Mouse (Mus musculus) hindbrain, embryonic 10.5 days (tissue): Measurements from ENCODE around the gene Cdh5. TPM values are rescaled to one million over a fixed set of nuclear protein-coding genes. Genes with fewer than 3 reads are reported as not detected.
"Not testable (repeated sequence)": the region's sequence is repeated elsewhere in the genome, so short reads cannot be mapped to it uniquely, and the experiment has no call there.

Experiments used
- DNase-seq: peaks from one replicate; pipeline ENCODE4 v3.0.0-alpha.2; 2017; ENCODE audit warnings: low spot score
- H3K27ac ChIP-seq: fragments of 300-500 bp; sonication (generic); 2 replicates; pipeline ENCODE4 v1.5.1; 2016; ENCODE audit warnings: mild to moderate bottlenecking, moderate library complexity
- H3K27me3 ChIP-seq: fragments of 300-500 bp; sonication (generic); 2 replicates; pipeline ENCODE4 v1.6.1; 2016; ENCODE audit warnings: mild to moderate bottlenecking; ENCODE audit not compliant: poor library complexity, insufficient read depth, severe bottlenecking
- H3K36me3 ChIP-seq: fragments of 300-500 bp; sonication (generic); 2 replicates; pipeline ENCODE4 v1.6.1; 2016; ENCODE audit warnings: mild to moderate bottlenecking, moderate library complexity
- H3K4me1 ChIP-seq: fragments of 300-500 bp; sonication (generic); replicated peaks from 2 replicates; pipeline ENCODE4 v1.6.1; 2016; ENCODE audit warnings: mild to moderate bottlenecking
- H3K4me3 ChIP-seq: fragments of 300-500 bp; sonication (generic); 2 replicates; pipeline ENCODE4 v1.5.1; 2016; ENCODE audit warnings: mild to moderate bottlenecking, moderate library complexity
- H3K9me3 ChIP-seq: fragments of 300-500 bp; sonication (generic); 2 replicates; pipeline ENCODE4 v1.6.1; 2016; ENCODE audit warnings: mild to moderate bottlenecking, moderate library complexity
- WGBS: fragments of 180-500 bp; shearing (Covaris S2); methylation state at CpG from one replicate; pipeline ENCODE4 v1.1.7; 2016; 5-methylcytosine and 5-hydroxymethylcytosine counted together
- polyA plus RNA-seq: library from polyadenylated mRNA; unstranded; fragments of >200 nt; fragmentation: Nextera tagmentation; extraction: Ambion mirVana; gene quantifications from 2 replicates; pipeline ENCODE4 v1.2.1, GENCODE M21; 2016

Cdh5 gene
- polyA plus RNA-seq: 13.2 and 14.6 TPM in 2 replicates

DNA sequence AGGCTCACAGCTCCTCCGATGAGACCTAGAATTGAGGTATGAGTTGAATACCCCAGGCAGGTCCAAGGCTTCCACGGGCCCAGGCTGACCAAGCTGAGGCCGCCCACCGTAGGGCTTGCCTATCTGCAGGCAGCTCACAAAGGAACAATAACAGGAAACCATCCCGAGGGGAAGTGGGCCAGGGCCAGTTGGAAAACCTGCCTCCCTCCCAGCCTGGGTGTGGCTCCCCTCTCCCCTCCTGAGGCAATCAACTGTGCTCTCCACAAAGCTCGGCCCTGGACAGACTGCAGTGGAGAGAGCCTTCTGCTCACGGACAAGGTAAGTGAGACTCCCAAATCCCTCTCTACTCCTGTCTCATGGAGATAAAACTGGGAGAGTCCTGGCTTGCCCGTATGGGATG lies at the start of gene Cdh5:
Cdh5 (plus strand) TSS at position 211 of the 400 bp plus-strand sequence.
- H3K27ac ChIP-seq: peak within 1 kb of the TSS; percentile 67

DNA sequence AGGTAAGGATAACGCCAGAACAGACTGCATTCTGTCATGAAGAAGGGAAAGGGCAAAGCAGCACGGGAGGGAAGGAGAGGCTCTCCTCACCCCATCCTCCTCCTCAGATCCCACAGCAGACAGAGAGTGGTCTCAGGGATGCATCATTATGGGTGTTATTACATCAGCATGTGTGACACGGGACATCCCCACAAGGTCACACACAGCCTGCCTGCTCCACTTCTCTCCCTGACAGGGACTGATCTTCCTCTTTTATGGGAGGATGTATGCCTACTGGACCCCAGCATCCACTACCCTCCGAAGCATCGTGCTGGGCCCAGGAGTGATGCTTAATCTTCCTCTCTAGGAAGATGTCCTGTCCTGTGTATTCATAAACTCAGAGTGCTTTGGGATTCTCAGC lies 41.5 kb upstream of the Cdh5 start:
- WGBS: 78% methylated on average over 5 of the region's 5 CpGs
- no peaks in the 10 kb centered on the region for H3K9me3 ChIP-seq
- H3K36me3 ChIP-seq: no peaks in the 10 kb centered on the region
- H3K4me3 ChIP-seq: no peak overlapping the region
- H3K27me3 ChIP-seq: no peaks in the 10 kb centered on the region
- H3K4me1 ChIP-seq: peaks cover 27% of the 10 kb centered on the region
- no peak overlapping the region for H3K27ac ChIP-seq
- no peak for DNase-seq

More for the DNA sequence above, at the start of gene Cdh5:
- no peaks in the 10 kb centered on the region for H3K9me3 ChIP-seq
- no peaks in the 10 kb centered on the region for H3K36me3 ChIP-seq
- no peaks in the 10 kb centered on the region for H3K27me3 ChIP-seq
- 70% methylated on average over 8 of the region's 8 CpGs for WGBS
- DNase-seq: no peak
- H3K4me3 ChIP-seq: peak within 1 kb of the TSS; percentile 14; the same call in 1 of the 2 replicates
- H3K4me1 ChIP-seq: peaks cover 30% of the 10 kb centered on the region

DNA sequence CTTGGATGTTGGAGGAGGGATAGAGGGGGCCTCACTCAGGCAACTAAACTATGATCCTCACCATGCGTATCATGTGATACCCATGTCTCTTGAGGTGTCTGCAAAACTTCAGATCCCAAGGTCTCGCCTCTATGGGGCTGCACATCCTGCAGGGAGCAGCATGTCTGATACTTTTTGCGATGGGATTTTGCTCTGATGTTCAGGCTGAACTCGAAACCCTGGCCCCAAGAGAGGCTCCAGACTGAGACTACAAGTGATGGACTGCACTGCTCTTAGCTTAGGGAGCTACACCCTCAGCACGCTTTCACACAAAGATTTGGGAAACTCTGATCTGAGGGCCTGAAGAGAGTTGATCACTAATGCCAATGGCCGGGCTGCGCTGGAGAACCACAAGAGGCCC lies 41.0 kb upstream of the Cdh5 start:
- Histone ChIP-seq H3K27ac (no peak overlapping the region; the same call in 1 of the 2 replicates), H3K27me3 (0 out of 2 replicates have a peak, but pooled peaks cover 3% of the 10 kb centered on the region), H3K36me3 (no peaks in the 10 kb centered on the region), H3K9me3 (no peaks in the 10 kb centered on the region), H3K4me1 (peaks cover 27% of the 10 kb centered on the region), H3K4me3 (no peak overlapping the region)
- 83% methylated on average over 7 of the region's 7 CpGs for WGBS
- DNase-seq: no peak

DNA sequence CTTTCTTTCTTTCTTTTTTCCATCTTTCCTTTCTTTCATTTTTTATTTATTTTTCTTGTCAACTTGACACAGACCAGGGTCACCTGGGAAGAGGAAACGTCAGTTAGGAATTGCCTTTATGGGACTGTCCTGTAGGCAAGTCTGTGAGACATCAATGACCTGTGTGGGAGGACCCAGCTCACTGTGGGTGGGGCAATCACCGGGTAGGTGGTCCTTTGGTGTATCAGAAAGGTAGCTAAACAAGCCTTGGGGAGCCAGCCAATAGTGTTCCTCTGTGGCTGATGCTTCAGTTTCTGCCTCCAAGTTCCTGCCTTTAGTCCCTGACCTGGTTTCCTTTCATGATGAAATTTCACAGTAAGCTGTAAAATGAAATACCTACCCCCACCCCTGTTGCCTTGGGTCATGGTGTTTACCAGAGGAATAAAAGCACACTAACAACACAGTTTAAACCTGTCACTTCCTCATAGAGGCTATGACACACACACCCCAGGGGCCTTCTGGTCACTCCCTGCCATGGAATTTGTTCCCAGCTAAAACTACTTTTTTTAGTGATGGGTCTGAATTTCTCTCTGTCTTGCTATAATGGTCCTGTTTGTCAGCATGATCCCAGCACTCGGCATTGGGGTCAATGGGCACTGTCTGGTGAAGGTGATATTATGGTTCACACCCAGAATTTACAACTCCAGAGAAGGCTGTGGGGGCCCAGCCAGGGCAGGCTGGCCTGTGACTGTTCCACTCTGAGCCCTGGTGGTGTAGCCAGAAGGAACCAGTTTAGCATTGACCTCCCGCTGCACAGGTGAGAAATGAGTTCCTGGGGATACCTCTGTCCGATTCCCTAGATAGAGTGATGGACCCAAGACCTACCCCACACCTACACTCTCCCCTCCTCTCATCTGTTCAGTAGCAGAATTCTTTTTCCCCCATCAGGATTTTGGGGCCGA lies 40.1 kb upstream of the Cdh5 start:
- H3K9me3 ChIP-seq: no peaks in the 10 kb centered on the region
- WGBS: 70% methylated on average over 6 of the region's 6 CpGs
- H3K27ac ChIP-seq: peak overlapping the region; percentile 73
- DNase-seq: no peak
- H3K36me3 ChIP-seq: no peaks in the 10 kb centered on the region
- peaks cover 27% of the 10 kb centered on the region for H3K4me1 ChIP-seq
- 0 out of 2 replicates have a peak, but pooled peaks cover 3% of the 10 kb centered on the region for H3K27me3 ChIP-seq
- no peak overlapping the region for H3K4me3 ChIP-seq

DNA sequence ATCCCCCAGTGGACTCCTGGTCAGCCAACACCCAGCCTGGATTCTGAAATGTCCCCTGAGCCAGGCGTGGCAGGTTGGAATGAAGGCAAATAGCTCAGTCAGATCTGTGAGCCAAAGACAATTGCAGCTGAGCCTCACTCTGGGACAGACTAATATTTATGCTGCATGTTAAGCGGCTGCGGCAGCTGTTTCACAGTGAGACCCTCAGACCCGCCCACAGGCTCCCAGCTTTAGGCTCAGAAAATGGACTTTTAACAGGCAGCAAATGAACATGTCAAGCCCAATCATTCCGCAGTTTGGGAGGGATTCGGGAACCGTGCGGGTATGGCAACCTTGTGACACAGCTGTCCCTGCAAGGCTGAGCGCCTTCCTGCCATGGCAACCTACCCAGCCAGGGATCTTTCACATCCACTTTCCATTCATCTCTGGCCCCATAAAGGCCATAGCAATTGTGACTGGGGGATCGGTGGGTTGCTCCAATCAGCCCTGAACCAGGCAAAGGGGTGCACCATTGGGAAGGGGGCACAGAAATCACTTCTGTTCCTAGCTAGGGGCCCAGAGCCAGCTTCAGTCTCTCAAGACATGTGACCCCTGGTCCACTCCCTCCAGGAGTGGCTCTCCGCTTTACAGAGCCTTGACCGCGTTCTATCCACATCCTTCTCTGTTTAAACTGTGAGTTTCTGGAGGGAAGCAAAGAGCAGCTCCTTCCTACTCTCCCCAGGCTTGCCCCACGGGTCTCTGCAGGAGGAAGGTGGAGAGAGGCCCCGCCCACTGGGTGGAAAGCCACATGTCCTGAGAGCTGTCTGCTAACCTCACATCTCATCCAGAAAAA lies 39.2 kb upstream of the Cdh5 start:
- WGBS: 52% methylated on average over 15 of the region's 15 CpGs
- peaks cover 27% of the 10 kb centered on the region for H3K4me1 ChIP-seq
- no peaks in the 10 kb centered on the region for H3K36me3 ChIP-seq
- H3K27me3 ChIP-seq: 0 out of 2 replicates have a peak, but pooled peaks cover 3% of the 10 kb centered on the region
- H3K4me3 ChIP-seq: peak overlapping the region; percentile 3; the same call in 1 of the 2 replicates
- no peaks in the 10 kb centered on the region for H3K9me3 ChIP-seq
- peak; percentile 56 for DNase-seq
- peak overlapping the region; percentile 73 for H3K27ac ChIP-seq

DNA sequence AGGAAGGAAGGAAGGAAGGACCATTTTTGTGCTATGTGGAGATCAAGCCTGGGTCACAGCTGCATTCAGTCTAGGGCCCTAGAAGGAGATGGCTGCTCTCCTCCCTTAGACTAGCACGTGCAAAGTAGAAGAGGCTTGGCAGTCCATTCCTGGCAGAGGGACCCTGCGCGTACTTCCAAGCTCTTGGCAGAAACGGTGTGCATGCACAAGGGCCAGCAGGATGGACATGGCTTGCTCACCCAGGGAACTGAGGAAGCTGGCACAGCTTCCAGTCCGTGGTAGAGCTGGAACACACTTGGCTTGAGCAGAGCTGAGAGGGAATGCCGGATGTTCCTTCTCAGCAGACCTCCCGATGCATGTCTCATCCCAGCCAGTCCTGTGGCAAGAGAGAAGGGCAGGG lies 36.2 kb upstream of the Cdh5 start:
- no peak overlapping the region for H3K4me3 ChIP-seq
- H3K9me3 ChIP-seq: no peaks in the 10 kb centered on the region
- WGBS: 90% methylated on average over 7 of the region's 7 CpGs
- DNase-seq: no peak
- no peak overlapping the region for H3K27ac ChIP-seq
- peaks cover 20% of the 10 kb centered on the region for H3K4me1 ChIP-seq
- no peaks in the 10 kb centered on the region for H3K36me3 ChIP-seq
- H3K27me3 ChIP-seq: peaks cover 3% of the 10 kb centered on the region; the same call in 1 of the 2 replicates

DNA sequence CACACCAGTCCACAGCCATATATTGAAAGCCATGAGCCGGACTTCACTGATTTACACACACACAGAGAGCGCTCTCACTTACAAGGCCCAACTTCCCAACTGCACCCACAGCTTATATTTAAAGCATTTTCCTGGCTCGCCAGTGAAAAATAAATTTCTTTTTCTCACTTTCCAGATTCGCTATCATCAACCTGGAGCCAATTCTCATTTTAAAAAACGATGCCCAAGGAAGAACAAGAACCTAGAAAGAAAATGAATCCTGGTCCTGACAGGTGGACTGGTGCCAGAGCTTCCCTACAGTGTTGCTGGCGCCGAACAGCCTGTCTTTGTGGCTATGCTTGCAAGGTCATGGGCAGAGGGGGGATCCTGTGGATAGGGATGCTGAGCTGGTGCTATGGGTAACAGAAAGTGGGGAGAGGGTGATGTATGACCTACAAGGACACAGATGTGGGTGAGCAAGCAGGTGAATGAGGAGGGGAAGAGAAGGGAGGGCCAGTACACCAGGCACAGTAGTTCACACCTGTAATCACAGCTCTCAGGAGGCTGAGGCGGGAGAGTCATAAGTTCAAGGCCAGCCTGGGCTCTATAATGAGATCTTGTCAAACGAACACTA lies 35.4 kb upstream of the Cdh5 start:
- H3K4me3 ChIP-seq: no peak overlapping the region
- no peak for DNase-seq
- no peaks in the 10 kb centered on the region for H3K9me3 ChIP-seq
- H3K27ac ChIP-seq: no peak overlapping the region
- 88% methylated on average over 9 of the region's 9 CpGs for WGBS
- peaks cover 19% of the 10 kb centered on the region for H3K4me1 ChIP-seq
- H3K27me3 ChIP-seq: peaks cover 3% of the 10 kb centered on the region; the same call in 1 of the 2 replicates
- H3K36me3 ChIP-seq: no peaks in the 10 kb centered on the region

DNA sequence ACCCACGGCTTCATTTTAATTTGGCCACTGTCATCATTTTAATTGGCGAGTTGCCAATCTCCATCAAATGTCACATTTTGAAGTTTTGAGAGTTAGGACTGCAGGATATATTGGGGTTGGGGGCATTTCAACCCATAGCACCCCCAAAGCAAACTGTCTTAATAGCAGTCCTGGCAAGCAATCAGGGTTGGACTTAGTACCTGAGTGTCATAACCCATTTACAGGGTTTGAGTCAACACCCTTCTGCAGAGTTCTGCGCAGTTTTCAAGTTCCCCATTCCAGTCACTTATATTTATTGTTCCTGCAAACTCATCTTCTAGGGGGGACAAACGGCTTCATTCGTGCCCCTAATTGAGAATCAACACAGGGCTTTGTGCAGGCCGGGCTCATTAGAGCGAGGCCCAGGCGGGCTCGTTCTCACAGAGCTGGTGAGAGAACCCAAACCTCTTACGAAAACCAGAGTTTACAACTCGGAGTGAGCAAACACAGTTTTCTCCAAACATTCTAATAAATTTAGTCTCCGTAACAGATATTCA lies 34.0 kb upstream of the Cdh5 start:
- peaks cover 3% of the 10 kb centered on the region; the same call in 1 of the 2 replicates for H3K27me3 ChIP-seq
- no peak overlapping the region for H3K27ac ChIP-seq
- no peak for DNase-seq
- no peak overlapping the region for H3K4me3 ChIP-seq
- no peaks in the 10 kb centered on the region for H3K9me3 ChIP-seq
- H3K4me1 ChIP-seq: peaks cover 4% of the 10 kb centered on the region
- WGBS: 91% methylated on average over 12 of the region's 12 CpGs
- no peaks in the 10 kb centered on the region for H3K36me3 ChIP-seq

DNA sequence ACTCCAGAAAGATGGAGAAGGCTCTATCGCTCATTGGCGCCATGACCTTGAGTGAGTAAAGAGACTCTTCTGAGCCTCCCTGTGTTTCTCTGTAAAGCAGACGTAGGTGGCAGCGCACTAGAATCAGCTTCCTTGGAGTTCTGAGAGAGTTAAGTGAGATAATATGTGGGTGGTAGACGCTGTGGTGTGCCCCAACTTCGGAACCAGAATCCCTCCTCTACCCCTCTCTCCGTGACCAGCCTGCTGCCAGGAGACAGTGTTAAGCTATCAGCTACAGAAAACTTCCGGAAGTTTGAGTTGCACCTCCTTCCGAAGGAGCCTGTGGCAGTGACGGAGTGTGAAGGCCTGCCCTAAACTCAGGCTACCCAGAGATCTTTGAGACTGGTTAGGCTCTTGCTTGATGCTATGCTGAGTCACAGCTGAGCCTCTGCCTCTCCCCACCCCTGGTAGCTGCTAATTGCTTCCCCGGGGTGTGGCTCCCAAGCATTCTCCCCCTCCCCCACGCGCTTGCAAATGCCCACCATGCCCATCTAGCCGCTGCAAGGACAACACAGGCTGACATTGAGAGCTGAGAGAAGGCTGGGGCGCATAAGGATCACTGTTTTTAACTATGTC lies 32.9 kb upstream of the Cdh5 start:
- no peaks in the 10 kb centered on the region for H3K36me3 ChIP-seq
- no peaks in the 10 kb centered on the region for H3K9me3 ChIP-seq
- no peaks in the 10 kb centered on the region for H3K4me1 ChIP-seq
- H3K27ac ChIP-seq: no peak overlapping the region
- 86% methylated on average over 15 of the region's 15 CpGs for WGBS
- no peak for DNase-seq
- H3K4me3 ChIP-seq: no peak overlapping the region
- peaks cover 3% of the 10 kb centered on the region; the same call in 1 of the 2 replicates for H3K27me3 ChIP-seq

DNA sequence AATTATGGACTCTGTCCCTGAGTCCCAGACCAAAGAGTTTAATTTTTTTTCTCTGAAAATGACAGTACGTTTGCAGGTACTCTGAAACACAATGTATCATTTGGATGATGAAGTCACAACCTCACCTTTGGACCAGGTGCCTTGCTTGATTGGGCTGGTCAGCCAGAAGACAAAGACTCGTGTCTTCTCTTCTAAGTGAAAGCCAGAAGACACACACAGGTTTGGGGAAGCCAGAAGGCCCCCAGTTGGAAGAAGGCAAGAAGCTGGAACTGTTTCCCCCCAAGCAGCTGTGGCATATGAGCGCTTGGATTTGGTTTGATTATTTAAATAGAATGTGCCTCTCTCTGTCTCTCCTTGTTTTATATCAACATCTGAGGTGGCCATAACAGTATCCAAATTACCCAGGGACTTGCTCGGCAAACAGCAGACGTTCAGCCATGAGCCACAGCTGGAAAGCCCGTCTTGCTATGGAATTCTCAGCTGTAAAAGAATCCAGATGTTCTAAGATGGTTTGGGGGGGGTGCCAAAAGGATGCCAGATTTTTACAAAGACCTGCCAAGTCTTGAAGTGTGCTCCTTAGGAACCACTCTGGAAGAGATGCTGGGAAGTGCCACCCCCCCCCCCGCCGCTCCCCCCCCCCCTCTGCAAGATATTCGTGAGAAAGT lies 31.1 kb upstream of the Cdh5 start:
- not testable (repeated sequence) for H3K27me3 ChIP-seq, H3K9me3 ChIP-seq, H3K4me1 ChIP-seq, H3K27ac ChIP-seq, DNase-seq, H3K4me3 ChIP-seq, H3K36me3 ChIP-seq
- WGBS: 81% methylated on average over 8 of the region's 9 CpGs

DNA sequence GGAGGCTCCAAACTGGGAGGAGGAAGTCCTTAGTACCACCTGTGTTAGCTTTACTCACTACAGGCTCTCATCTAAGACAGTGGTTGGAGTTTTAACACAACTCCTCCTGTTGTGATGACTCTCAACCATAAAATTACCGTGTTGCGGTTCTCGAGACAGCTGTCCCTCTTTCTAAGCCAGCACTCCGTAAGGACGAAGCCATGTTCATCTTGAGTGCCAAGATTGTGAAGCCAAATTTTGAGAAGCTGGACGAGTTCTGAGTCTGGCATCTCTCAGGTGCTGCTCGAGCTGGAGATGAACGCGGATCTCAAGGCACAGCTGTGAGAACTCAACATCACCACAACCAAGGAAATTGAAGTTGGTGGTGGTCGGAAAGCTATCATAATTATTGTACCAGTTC lies 30.5 kb upstream of the Cdh5 start:
- H3K9me3 ChIP-seq: no peaks in the 10 kb centered on the region
- H3K4me3 ChIP-seq: no peak overlapping the region
- no peaks in the 10 kb centered on the region for H3K4me1 ChIP-seq
- no peak for DNase-seq
- no peak overlapping the region for H3K27ac ChIP-seq
- no peaks in the 10 kb centered on the region for H3K36me3 ChIP-seq
- no peaks in the 10 kb centered on the region; the same call in 1 of the 2 replicates for H3K27me3 ChIP-seq
- WGBS: 95% methylated on average over 10 of the region's 10 CpGs
